Mouse (Mus musculus) hindbrain, embryonic 12.5 days (tissue): ENCODE data around the gene Sqstm1. TPM values are rescaled to one million over a fixed set of nuclear protein-coding genes. Genes with fewer than 3 reads are reported as not detected.

ENCODE experiments used
- ATAC-seq: fragments of 200-750 bp; cut with Nextera tagmentation; 2 replicates; pipeline ENCODE4 v1.8.0; 2017; ENCODE audit warnings: moderate TSS enrichment; ENCODE audit not compliant: low FRiP score
- H3K27ac ChIP-seq: fragments of 300-500 bp; sonication (generic); 2 replicates; pipeline ENCODE4 v1.5.1; 2016; ENCODE audit warnings: mild to moderate bottlenecking
- H3K27me3 ChIP-seq: fragments of 300-500 bp; sonication (generic); 2 replicates; pipeline ENCODE4 v1.6.1; 2016; ENCODE audit warnings: mild to moderate bottlenecking
- H3K36me3 ChIP-seq: fragments of 300-500 bp; sonication (generic); 2 replicates; pipeline ENCODE4 v1.6.1; 2016; ENCODE audit warnings: mild to moderate bottlenecking
- H3K4me1 ChIP-seq: fragments of 300-500 bp; sonication (generic); 2 replicates; pipeline ENCODE4 v1.6.1; 2016
- H3K4me2 ChIP-seq: fragments of 300-500 bp; sonication (generic); replicated peaks from 2 replicates; pipeline ENCODE4 v1.6.1; 2016; ENCODE audit warnings: mild to moderate bottlenecking
- H3K4me3 ChIP-seq: fragments of 300-500 bp; sonication (generic); 2 replicates; pipeline ENCODE4 v1.5.1; 2016; ENCODE audit warnings: mild to moderate bottlenecking
- H3K9ac ChIP-seq: fragments of 300-500 bp; sonication (generic); 2 replicates; pipeline ENCODE4 v1.6.1; 2016; ENCODE audit warnings: mild to moderate bottlenecking, moderate library complexity
- H3K9me3 ChIP-seq: fragments of 300-500 bp; sonication (generic); replicated peaks from 2 replicates; pipeline ENCODE4 v1.6.1; 2016; ENCODE audit warnings: mild to moderate bottlenecking
- WGBS: fragments of 180-500 bp; shearing (Covaris S2); methylation state at CpG from one replicate; pipeline ENCODE4 v1.1.7; 2016; 5-methylcytosine and 5-hydroxymethylcytosine counted together
- microRNA-seq: library from miRNA; unstranded; fragments of <30 nt; microRNA quantifications from one replicate; pipeline ENCODE4, GENCODE M21; 2017
- polyA plus RNA-seq: library from polyadenylated mRNA; unstranded; fragments of >200 nt; fragmentation: Nextera tagmentation; extraction: Ambion mirVana; gene quantifications from 2 replicates; pipeline ENCODE4 v1.2.1, GENCODE M21; 2016

Sqstm1 gene
- polyA plus RNA-seq, 1 experiment from 2014 or later, result 231 TPM

- no peaks in the 10 kb centered on the region for H3K27me3 ChIP-seq
- no peaks in the 10 kb centered on the region for H3K9me3 ChIP-seq
- no peak overlapping the region for H3K4me3 ChIP-seq
- 0 out of 2 replicates have a peak, but pooled peaks cover 3% of the 10 kb centered on the region for H3K4me1 ChIP-seq
- no peak for ATAC-seq
- peaks cover 96% of the 10 kb centered on the region for H3K36me3 ChIP-seq
- no peak overlapping the region for H3K4me2 ChIP-seq
- H3K9ac ChIP-seq, result no peak overlapping the region
- no peak overlapping the region for H3K27ac ChIP-seq
- WGBS, result 88% methylated on average over 12 of the region's 12 CpGs
These were observed 55.7 kb downstream of the Sqstm1 start for GRCm38 (mm10) chr11:50154777-50155520.

GRCm38 (mm10) chr11:50154166-50154565 is 56.5 kb downstream of the Sqstm1 start:
- Histone ChIP-seq H3K9me3 (no peaks in the 10 kb centered on the region), H3K27me3 (no peaks in the 10 kb centered on the region), H3K9ac (no peak overlapping the region), H3K4me1 (0 out of 2 replicates have a peak, but pooled peaks cover 3% of the 10 kb centered on the region), H3K36me3 (peaks cover 96% of the 10 kb centered on the region), H3K27ac (no peak overlapping the region), H3K4me2 (no peak overlapping the region), H3K4me3 (no peak overlapping the region)
- ATAC-seq, result no peak
- 63% methylated on average over 9 of the region's 9 CpGs for WGBS

GRCm38 (mm10) chr11:50151374-50151773 is 59.3 kb downstream of the Sqstm1 start:
- no peaks in the 10 kb centered on the region for H3K27me3 ChIP-seq
- H3K4me1 ChIP-seq, result 0 out of 2 replicates have a peak, but pooled peaks cover 3% of the 10 kb centered on the region
- H3K9ac ChIP-seq, result no peak overlapping the region
- ATAC-seq, result no peak
- 84% methylated on average over 3 of the region's 3 CpGs for WGBS
- H3K27ac ChIP-seq, result no peak overlapping the region
- peaks cover 87% of the 10 kb centered on the region for H3K36me3 ChIP-seq
- no peak overlapping the region for H3K4me3 ChIP-seq
- no peak overlapping the region for H3K4me2 ChIP-seq
- no peaks in the 10 kb centered on the region for H3K9me3 ChIP-seq

GRCm38 (mm10) chr11:50149603-50150150 is 61.0 kb downstream of the Sqstm1 start:
- no peak for ATAC-seq
- H3K4me2 ChIP-seq, result no peak overlapping the region
- H3K4me1 ChIP-seq, result 0 out of 2 replicates have a peak, but pooled peaks cover 3% of the 10 kb centered on the region
- H3K27ac ChIP-seq, result no peak overlapping the region
- WGBS, result 93% methylated on average over 9 of the region's 9 CpGs
- H3K4me3 ChIP-seq, result no peak overlapping the region
- H3K36me3 ChIP-seq, result peaks cover 87% of the 10 kb centered on the region
- no peaks in the 10 kb centered on the region for H3K9me3 ChIP-seq
- no peak overlapping the region for H3K9ac ChIP-seq
- H3K27me3 ChIP-seq, result no peaks in the 10 kb centered on the region

Small RNA genes within 50 kb of the gene (microRNA-seq; reads per million reads assigned to microRNA genes)
- gene Mir6919, result not detected

Other genes with a start within 250 kb of the Sqstm1 start
- 84.2 and 84.3 TPM in 2 replicates for gene Rnf130, start 185.5 kb downstream of the Sqstm1 start, polyA plus RNA-seq
- 46.1 and 51.2 TPM in 2 replicates for gene Tbc1d9b, start 79.4 kb downstream of the Sqstm1 start, polyA plus RNA-seq
- 21.1 and 22.2 TPM in 2 replicates for gene Mrnip, start 36.4 kb downstream of the Sqstm1 start, polyA plus RNA-seq
- gene Mgat4b, start 63 bp upstream of the Sqstm1 start, polyA plus RNA-seq, result 45.1 and 52.8 TPM in 2 replicates
- gene Ltc4s, start 27.8 kb upstream of the Sqstm1 start, polyA plus RNA-seq, result 0.61 and 1.3 TPM in 2 replicates
- gene Maml1, start 81.5 kb upstream of the Sqstm1 start, polyA plus RNA-seq, result 7.6 and 8.1 TPM in 2 replicates
- 308 and 311 TPM in 2 replicates for gene Canx, start 114.8 kb upstream of the Sqstm1 start, polyA plus RNA-seq
- 0.65 TPM in 1 of 2 replicates, not detected in the other for gene Cby3, start 143.6 kb upstream of the Sqstm1 start, polyA plus RNA-seq
- 623 and 641 TPM in 2 replicates for gene Hnrnph1, start 166.2 kb upstream of the Sqstm1 start, polyA plus RNA-seq
- gene Rufy1, start 220.3 kb upstream of the Sqstm1 start, polyA plus RNA-seq, result 25.8 and 26.7 TPM in 2 replicates